Mouse (Mus musculus) spleen, adult 12 weeks (tissue): ENCODE data around the gene Sfta2.
A peak's percentile ranks its signal among the peaks of the same experiment; 100 is the strongest.

Experiments used
- DNase-seq: peaks from one replicate; pipeline ENCODE4 v3.0.0; 2022; ENCODE audit warnings: low spot score

The Sfta2 gene

DNA sequence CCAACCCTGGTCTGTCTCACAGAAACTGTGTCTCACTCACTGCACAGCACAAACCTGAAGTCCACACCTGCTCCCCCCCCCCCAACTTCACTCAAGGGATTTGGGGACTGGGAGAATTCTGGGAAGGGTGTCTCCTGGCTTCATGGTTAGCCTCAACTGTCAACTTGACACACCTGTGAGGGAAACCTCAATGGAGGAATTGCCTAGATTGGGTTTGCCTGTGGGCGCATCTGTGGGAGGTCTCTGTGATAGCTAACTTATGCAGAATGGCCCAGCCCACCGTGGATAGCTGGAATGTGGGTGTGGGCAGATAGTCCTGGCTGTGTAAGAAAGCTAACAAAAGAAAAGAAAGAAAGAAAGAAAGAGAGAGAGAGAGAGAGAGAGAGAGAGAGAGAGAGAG is at the start of gene Sfta2:
Sfta2 (plus strand) TSS at position 301 of the 400 bp plus-strand sequence.
- no peak for DNase-seq

DNA sequence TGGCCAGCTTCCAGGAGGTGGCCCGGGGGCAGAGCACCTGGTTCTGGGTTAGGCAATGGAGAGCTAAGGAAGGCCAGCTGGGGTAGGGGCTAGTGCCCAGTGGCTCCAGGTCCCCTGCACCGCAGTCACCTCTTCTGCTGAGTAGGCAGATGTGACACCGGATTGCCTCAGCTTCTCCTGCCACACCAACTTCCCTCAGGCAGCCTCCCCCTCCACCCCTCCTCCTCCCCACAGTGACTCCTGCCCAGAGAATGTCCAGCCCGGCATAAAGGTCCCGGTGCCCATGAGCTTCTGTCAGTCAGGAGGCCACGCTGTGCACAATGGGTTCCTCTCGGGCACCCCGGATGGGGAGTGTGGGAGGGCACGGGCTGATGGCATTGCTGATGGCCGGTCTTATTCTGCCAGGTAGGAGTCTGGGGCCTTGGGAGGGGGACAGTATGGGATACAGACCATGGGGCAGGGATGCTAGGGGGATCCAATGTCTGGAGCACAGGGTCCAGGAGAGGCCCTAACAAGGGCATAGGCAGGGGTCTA is 49.4 kb upstream of the Sfta2 start, which contains the start of gene Cdsn:
Cdsn (plus strand) TSS at position 248 of the 534 bp plus-strand sequence.
- DNase-seq = no peak

DNA sequence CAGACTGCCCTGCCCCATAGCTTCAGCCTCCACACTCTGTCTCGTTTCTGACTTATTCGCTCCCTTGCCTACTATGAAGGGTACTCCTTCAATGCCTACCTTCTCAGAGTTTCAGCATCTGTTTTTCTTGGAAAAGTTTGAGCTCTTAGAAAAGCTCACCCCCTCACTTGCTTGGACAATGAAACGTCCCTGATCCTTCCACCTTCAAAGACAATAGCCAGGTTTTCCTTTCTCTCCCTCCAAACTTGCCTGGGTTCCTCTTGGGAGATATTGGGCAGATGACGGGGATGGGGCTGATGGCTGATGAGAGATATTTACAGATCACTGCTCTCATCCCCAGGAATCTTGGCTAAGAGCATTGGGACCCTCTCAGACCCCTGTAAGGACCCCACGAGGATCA is 47.0 kb upstream of the Sfta2 start:
- DNase-seq = no peak

DNA sequence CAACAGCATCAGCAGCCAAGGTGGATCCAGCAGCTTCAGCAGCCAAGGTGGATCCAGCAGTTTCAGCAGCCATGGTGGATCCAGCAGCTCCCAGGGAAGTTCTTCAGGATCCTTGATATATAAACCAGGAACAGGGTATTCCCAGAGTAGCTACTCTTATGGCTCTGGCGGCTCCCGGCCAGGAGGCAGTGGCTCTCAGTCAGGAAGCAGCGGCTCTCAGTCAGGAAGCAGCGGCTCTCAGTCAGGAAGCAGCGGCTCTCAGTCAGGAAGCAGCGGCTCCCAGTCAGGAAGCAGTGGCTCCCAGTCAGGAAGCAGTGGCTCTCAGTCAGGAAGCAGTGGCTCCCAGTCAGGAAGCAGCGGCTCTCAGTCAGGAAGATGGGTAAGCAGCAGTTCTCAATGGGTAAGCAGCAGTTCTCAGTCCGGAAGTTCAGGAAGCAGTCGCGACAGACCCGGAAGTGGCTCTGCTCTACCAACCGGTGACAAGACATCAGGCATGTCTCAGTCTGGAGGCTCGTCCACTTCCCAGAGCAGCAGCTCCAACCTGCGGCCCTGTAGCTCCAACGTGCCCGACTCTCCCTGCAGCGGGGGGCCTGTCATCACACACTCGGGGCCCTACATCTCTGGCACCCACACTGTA is 46.5 kb upstream of the Sfta2 start:
- no peak for DNase-seq

DNA sequence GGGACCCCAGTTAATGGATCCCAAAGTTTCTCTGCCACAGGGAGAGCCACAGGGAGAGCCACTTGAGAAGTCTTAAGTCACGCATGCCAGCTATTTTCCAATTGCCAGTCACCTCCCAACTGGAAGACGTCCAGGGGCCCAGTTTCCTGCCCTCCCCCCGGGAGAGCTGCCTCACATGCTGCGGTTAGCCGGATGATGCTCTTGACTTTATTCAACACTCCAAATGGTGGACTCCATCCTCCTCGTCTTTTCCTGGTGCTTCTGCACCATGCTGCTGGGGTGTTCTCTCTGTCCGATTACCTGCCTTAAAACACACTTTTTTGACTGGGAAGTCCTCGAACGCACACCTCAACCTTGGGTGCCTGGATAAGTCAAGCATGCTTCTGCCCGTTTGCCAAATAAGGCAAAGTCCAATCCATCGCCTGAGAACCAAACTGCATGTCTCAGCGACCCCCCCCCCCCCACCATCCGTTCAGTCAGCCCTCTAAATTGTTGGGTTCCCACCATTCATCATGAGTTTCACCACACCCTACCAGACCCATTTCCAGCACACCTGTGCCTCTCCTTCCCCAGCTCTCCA is 45.1 kb upstream of the Sfta2 start:
- no peak for DNase-seq

DNA sequence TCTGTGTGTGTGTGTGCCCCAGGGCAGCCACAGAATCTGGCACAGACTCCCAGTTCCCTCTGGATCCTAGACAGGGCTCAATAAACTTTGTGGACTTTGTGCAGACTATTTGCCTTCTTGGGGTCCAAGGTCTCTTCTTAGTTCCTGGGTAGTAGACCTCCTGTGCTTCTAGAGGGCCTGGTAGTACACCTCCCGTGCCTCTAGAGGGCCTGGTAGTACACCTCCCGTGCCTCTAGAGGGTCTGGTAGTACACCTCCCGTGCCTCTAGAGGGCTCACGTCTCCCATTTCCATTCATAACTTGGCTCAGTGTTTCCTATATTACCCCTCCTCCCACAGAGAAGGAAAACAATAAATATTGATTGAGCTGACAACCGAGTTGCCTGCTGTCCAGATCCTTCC is 44.5 kb upstream of the Sfta2 start:
- no peak for DNase-seq

DNA sequence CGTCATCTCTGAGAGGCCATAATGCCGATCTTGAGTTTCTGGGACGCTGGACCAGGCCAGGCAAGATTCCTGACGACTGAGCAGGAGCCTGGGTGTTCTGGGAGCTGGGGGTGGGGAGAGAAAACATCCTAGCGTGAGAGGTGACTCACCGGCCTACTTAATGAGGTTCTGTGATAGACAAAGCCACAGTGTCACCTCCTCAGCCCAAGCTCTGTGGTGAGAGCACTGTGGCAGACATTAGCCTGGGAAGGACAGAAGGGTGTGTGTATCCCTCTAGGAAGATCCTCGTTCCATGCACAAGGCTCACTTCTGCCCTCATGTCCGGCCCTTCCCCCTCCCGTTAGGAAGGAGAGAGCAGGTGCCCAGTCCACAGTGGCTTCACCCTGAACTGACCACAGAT is 44.0 kb upstream of the Sfta2 start:
- no peak for DNase-seq

DNA sequence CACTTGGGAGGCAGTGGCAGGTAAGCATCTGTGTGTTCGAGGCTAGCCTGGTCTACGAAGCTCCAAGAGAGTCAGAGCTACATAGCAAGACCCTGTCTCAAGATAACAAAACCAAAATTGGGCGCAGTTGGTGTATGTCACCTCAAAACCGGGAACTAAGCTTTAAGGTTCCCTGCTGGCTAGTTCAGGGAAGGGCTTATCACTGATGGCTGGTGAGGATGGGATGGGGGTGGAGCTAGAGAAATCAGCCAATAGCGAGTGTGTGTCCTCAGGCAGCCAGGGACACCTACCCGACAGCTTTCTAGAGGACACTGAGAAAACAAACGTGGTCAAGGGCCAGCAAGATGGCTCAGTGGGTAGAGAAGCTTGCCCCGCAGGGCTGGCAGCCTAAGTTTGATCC is 43.1 kb upstream of the Sfta2 start:
- DNase-seq = no peak

DNA sequence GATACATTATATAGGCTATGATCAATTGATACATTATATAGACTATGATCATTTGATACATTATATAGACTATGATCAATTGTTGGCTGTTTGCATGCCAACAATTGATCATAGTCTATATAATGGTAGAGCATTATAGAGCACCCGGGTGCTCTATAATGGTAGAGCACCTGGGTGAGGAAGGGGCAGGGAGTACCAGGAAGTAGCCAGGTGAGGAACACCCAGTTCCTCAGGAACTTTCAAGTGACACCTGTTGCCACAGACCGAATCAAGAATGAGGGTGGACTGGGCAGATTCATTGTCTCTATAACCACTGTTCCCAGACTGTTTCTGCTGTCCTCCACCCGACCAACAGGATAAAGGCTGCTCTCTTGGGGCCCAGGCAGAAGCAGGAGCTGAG is 34.2 kb upstream of the Sfta2 start, which contains the start of gene 2300002M23Rik:
2300002M23Rik (plus strand) TSS at position 301 of the 400 bp plus-strand sequence.
- DNase-seq = no peak

DNA sequence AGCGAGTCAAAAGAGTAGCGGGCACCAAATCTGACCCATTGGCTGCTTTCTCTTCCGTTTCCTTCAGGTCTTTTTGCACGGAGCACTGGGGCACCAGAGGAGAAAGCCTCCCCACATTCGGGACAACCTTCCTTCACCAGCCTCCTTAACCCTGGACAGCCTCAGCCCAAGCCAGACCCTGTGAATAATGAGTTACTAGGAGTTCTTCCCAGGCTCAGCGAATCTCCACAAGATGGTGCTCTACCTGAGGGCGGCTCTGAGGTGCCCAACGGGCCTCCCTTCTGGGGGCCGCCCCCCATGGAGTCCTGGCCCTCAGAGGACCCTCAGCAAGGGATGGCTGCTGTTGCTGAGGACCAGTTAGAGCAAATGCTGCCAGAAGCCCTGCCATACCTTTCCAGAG is 33.6 kb upstream of the Sfta2 start:
- no peak for DNase-seq

DNA sequence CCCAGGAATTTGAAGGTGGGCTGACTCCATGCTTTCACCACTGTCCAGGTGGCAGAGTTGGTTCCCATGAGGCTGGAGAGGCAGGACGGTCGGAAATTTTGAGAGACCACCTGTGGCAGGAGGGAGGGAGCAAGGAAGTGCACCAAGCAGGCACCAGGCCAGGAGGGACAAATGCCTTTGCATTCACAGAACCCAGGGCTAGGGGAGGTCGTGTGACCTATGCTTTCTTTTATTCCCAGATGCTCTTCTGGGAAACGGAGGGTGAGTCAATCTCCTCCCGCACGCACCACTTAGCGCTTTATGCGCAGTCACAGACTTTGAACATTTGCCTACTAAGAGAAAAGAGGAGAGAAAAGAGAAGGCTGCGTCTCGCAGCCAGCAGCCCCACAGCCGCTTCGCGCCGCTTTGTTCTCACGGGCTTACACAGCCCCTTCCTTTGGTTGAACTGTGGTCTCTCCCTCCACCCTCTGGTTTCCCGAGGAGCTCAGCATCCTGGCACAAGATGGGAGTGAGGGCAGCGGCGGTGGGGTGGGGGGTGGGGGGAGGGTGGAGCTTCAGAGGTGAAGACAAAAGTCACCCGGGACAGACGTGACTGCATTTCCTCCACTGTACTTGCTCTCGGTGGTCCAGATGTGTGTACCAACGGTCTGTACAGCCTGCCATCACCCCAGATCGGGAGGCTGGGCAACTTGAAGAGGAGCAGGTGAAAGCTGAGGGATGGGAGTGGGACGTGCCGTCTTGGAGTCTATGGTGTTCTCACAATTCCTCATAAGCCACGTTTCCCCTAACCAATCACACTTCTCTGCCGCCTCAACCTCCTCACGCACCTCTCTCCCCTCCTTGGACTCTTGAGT is 32.0 kb upstream of the Sfta2 start:
- no peak for DNase-seq

DNA sequence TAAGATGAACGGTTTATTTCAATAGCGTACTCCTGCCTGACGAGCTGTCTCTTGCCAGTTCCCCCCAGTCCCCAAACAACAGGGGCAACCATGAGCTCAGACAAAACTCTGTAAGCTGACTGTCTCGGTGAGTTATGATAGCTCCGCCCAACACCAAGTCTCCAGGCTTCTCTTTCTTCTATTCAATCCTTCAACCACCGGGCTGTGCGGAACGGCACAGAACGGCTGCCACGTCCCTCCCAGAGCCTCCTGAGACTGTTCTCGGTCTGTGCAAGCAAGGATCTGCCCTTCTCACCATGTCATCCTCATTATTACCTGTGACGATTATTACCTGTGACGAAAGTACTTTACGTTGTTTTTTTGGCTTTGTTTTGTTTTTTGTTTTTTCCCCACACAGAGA is 30.5 kb upstream of the Sfta2 start:
- no peak for DNase-seq

DNA sequence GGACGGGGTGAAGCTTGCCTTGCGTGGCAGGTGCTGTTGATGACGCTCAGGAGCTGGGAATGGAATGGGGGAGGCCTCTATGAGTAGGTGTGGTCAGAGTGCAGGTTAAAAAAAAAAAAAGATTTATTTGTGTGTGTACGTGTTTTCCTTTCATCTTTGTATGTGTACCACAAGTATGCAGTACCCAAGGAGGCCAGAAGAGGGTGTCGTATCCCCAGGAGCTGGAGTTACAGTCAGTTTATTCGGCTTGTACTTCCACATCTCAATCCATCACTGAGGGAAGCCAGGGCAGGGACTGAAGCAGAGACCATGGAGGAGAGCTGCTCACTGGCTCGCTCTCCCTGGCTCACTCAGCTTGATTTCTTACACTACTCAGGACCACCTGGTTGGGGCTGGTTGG is 29.9 kb upstream of the Sfta2 start:
- no peak for DNase-seq

DNA sequence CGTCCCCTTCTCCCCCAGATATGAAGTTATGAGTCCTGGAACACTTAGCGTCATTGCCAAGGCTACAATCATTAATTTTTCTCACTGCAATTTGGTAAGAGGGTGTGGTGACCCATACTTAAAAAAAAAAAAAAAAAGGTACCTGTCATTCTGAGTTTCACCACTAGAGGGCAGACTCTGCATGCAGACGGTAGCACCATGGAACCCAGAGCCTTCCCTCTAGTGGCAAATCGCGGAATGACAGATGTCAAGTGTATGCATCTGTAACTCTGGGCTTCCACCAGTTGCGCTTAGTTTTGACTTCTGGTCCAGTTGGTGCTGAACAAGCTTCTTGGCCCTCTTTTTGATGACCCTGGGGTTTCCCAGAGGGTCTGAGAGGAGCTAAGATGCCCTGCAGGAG is 23.1 kb upstream of the Sfta2 start:
- DNase-seq = peak; percentile 62

DNA sequence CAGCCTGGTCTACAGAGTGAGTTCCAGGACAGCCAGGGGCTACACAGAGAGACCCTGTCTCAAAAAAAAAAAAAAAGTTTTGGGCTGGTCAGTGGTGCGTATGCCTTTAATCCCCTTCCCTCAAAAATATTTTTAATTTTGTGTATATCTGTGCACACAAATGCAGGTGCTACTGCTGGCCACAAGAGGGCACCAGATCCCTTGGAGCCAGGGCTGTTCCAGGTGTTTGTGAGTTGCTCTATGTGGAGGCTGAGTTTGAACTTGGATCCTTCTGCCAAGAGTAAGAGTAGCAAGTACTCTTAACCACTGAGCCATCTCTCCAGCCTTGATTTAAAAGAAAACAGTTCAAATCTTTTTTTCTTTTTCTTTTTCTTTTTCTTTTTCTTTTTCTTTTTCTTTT is 18.4 kb upstream of the Sfta2 start:
- no peak for DNase-seq

DNA sequence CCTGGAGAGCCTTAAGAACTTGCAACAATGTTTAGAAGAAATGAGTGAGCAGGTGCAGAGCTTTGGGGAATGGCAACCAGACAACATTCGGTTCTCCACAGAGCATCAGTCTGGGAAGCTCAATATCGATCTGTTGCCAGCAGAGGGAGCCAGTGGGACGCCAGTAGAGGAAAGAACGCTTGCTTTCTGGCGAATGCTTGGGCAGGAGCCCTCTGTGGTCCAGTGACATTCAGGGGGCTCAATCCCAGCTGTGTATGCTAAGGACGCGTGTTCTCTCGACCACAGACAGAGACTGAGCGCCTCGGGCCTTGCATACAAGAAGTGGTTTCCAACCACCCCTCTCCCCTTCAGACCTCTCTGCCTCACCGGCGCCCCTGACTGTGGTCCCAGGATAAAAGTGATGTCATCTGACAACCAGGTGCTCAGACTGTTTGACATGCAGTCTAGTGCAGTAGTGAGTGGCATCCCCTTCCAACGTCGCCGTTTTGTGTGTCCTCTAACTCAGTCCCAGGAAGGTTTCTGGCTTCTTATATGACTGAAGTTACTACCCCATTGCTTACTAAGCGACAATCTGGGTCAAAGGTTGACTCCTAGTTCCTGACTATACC is 16.9 kb upstream of the Sfta2 start:
- no peak for DNase-seq

DNA sequence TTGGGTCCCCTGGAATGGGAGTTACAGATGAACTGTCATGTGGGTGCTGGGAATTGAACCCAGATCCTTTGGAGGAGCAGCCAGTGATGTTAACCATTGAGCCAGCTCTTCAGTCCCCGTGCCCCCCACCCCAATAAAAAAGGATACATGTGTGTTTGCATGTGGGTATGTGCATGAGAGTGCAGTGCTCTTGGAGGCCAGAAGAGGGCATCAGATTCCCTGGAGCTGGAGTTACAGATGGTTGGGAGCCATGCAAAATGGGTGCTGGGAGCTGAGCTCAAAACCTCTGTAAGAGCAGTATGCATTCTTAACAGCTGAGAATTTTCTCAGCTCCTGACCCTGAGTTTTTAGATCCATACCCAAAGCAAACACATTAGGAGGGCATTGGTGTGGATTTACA is 14.1 kb upstream of the Sfta2 start:
- DNase-seq = no peak

DNA sequence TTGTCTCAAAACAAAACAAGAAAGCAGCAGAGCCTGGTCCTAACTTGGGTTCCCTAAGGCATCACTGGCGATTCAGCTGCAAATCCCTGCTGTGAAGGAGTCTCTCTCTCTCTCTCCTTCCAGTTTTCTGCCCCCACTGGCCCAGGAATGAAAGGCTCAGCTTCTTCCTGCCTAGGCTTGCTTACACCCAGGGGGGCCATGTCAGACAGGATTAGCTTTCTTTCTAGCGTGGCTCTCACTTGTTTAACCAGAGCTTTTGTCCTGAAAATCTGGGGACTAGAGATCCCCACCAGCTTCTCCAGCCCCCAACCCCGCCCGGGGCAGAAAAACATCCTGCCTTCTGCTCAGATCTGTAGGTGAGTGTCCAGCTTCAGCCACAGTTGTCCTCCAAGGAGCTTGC is 13.0 kb upstream of the Sfta2 start:
- no peak for DNase-seq

DNA sequence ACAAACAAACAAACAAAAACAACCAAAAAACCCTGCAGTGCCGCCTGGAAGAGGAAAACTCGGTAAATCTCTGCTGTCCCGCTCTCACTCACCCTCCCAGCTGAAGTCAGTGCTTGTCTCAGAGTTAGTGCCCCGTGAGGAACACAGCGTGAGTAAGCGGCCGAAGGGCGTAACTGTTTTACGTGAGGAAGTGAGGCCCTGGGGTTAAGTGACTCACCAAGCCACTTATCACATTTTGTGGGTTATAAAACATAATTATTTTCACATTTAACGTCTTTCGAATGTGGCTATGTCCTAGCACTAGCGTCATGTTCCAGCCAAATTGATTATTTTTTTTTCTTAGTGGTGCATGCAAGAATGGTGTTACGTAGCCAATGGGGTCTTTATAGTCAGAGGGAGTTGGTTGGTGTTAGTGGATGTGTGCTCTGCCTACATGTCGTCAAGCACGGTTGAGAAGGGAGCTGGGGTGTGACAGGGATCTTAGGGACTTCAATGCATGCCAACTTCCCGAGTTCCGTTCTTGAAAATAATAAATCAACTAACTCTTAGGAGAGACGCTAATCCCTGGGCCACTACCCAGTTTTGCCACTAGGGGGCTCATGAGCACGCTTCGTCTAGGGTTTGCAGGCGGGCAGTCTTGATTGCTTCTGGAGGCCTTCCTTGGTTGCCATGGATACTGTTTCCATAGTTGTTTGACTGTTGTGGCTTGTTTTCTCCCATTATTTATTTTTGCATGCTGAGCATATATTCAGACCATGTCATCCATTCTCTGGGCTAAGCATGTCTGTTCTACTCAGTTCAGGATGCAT is 10.7 kb upstream of the Sfta2 start:
- peak; percentile 53 for DNase-seq

DNA sequence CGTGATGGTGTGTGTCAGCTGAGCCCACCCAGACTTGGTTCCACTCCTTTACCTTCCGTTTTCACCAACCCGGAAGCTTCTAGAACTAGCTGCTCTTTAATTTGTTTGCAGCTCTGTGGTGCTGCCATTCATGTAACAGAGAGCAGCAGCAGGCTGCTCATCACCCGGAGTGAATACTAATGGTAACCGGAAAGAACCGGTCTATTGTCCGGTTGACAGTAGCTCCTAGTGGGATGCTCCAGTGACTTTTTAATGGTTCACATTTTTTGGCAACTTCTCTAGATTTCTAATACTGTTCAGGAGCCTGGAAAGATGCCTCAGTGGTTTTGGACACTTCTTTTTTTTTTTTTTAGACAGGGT is 10.2 kb upstream of the Sfta2 start:
- no peak for DNase-seq

DNA sequence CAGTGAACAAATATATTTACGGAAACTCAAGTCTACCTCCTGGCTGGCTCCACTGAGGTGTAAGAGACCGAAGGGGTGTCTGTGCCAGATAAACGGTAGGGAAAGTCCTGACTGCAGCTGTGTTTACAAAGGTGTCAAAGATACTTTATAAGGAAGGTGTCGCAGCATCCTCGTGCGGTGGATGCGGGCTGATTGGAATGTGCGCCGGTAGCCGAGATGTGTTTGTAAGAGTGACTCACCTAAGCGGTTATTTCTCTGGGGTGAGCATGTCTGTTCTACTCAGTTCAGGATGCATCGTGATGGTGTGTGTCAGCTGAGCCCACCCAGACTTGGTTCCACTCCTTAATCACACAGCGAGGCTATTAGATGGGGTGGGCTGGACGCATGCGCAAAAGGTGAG is 9.6 kb upstream of the Sfta2 start:
- DNase-seq = no peak

DNA sequence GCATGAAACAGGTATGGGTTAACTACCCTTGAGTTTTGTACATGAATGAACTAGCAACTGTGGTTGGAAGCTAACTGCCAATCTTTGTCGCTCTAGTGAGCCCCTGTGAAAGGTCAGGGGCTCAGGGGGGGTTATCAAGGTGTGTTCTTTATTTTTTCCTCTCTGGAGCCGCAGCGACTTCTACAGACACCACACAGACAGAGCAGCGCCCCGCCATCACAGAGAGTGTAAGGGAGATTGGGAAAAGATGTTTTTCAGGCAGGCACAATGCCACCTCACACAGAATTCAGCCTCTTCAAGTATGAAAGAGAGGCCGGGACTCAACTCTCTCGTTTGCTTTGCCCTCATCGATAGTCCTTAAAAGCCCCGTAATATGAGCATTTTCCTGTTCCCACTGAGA is 9.2 kb upstream of the Sfta2 start:
- no peak for DNase-seq
